Mouse (Mus musculus) kidney, postnatal 0 days (tissue): ENCODE measurements around the gene Adamts10. TPM values are rescaled to one million over a fixed set of nuclear protein-coding genes. Genes with fewer than 3 reads are reported as not detected.

ENCODE experiments used
- ATAC-seq: fragments of 200-750 bp; cut with Nextera tagmentation; replicated peaks from 2 replicates; pipeline ENCODE4 v1.8.0; 2017; ENCODE audit warnings: low read depth, moderate number of reproducible peaks, moderate TSS enrichment, moderate library complexity; ENCODE audit not compliant: low FRiP score
- DNase-seq: peaks from one replicate; pipeline ENCODE4 v3.0.0-alpha.2; 2016; ENCODE audit warnings: low spot score
- H3K27ac ChIP-seq: fragments of 300-500 bp; sonication (generic); 2 replicates; pipeline ENCODE4 v1.5.1; 2014; ENCODE audit warnings: mild to moderate bottlenecking
- H3K27me3 ChIP-seq: fragments of 300-500 bp; sonication (generic); 2 replicates; pipeline ENCODE4 v1.6.1; 2014; ENCODE audit warnings: low read length, mixed read lengths; ENCODE audit not compliant: insufficient read depth
- H3K36me3 ChIP-seq: fragments of 300-500 bp; sonication (generic); 2 replicates; pipeline ENCODE4 v1.6.1; 2014; ENCODE audit warnings: low read length, mixed read lengths; ENCODE audit not compliant: insufficient read depth
- H3K4me1 ChIP-seq: fragments of 300-500 bp; sonication (generic); replicated peaks from 2 replicates; pipeline ENCODE4 v1.6.1; 2014; ENCODE audit warnings: antibody characterized with exemption, low read length, mixed read lengths; ENCODE audit not compliant: insufficient read depth
- H3K4me2 ChIP-seq: fragments of 300-500 bp; sonication (generic); 2 replicates; pipeline ENCODE4 v1.6.1; 2014; ENCODE audit warnings: mild to moderate bottlenecking, low read length, moderate library complexity, mixed read lengths
- H3K4me3 ChIP-seq: fragments of 300-500 bp; sonication (generic); replicated peaks from 2 replicates; pipeline ENCODE4 v1.5.1; 2014; ENCODE audit warnings: low read depth, low read length
- H3K9ac ChIP-seq: fragments of 300-500 bp; sonication (generic); 2 replicates; pipeline ENCODE4 v1.6.1; 2014; ENCODE audit warnings: low read depth, low read length
- H3K9me3 ChIP-seq: fragments of 300-500 bp; sonication (generic); replicated peaks from 2 replicates; pipeline ENCODE4 v1.6.1; 2016; ENCODE audit warnings: low read length, inconsistent platforms, mixed read lengths
- CTCF ChIP-seq: IDR thresholded peaks from 2 replicates; pipeline ENCODE4 v1.5.1; 2016; ENCODE audit warnings: antibody characterized with exemption, low read depth, mild to moderate bottlenecking, moderate library complexity
- WGBS: fragments of 180-500 bp; shearing (Covaris S2); extraction: QIAGEN DNeasy Blood & Tissue Kit; methylation state at CpG from one replicate; pipeline ENCODE4 v1.1.7; 2014; 5-methylcytosine and 5-hydroxymethylcytosine counted together
- polyA plus RNA-seq: library from polyadenylated mRNA; unstranded; fragments of >200 nt; fragmentation: Nextera tagmentation; extraction: Ambion mirVana; gene quantifications from 2 replicates; pipeline ENCODE4 v1.2.1, GENCODE M21; 2015

Gene Adamts10
- polyA plus RNA-seq: 28.3 and 32.1 TPM in 2 replicates

- under 1% methylated on average over 44 of the region's 44 CpGs for WGBS
- Histone ChIP-seq H3K4me2 (peak within 1 kb of the TSS; percentile 63), H3K9ac (peak within 1 kb of the TSS; percentile 62), H3K27me3 (no peaks in the 10 kb centered on the region), H3K9me3 (no peaks in the 10 kb centered on the region), H3K4me3 (peak within 1 kb of the TSS; percentile 61), H3K36me3 (peaks cover 7% of the 10 kb centered on the region), H3K27ac (peak within 1 kb of the TSS; percentile 70), H3K4me1 (peaks cover 9% of the 10 kb centered on the region; the same call in 1 of the 2 replicates)
- TF ChIP-seq CTCF: no peak
- ATAC-seq (0 out of 2 replicates have a peak, but pooled peaks have one; percentile 44), DNase-seq (peak; percentile 86)
These were observed at the start of gene Adamts10 for GRCm38 (mm10) chr17:33523918-33524755. Gene Adamts10 (plus strand): TSS chr17:33524204.

DNA sequence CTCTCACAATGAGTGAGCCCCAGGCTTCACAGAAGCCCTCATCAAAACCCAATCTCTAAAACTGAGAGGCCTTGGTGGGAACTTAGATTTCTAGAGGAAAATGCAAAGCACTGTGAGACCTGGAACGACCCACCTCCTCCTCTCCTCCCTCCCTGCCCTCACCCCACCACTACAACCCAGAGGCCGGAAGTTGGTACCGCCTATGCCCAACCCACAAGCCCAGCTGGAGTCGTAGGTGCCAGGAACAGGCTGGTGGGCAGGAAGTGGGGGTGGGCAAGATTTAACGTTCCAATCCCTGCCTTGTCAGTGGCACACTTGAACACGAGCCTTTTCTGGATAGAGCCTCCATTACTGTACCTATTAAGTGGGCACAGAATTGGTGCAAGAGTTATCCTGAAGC, 40.0 kb upstream of the Adamts10 start:
- 33% methylated on average over 6 of the region's 6 CpGs for WGBS
- H3K36me3 ChIP-seq: no peaks in the 10 kb centered on the region
- H3K4me1 ChIP-seq: no peaks in the 10 kb centered on the region
- no peaks in the 10 kb centered on the region for H3K9me3 ChIP-seq
- ATAC-seq: no peak
- no peak overlapping the region for H3K9ac ChIP-seq
- no peak overlapping the region for H3K27ac ChIP-seq
- no peak overlapping the region for H3K4me3 ChIP-seq
- DNase-seq: no peak
- H3K4me2 ChIP-seq: no peak overlapping the region
- no peak for TF ChIP-seq CTCF
- H3K27me3 ChIP-seq: no peaks in the 10 kb centered on the region

GRCm38 (mm10) chr17:33487211-33487610, 36.8 kb upstream of the Adamts10 start:
- Histone ChIP-seq H3K27ac (no peak overlapping the region), H3K27me3 (no peaks in the 10 kb centered on the region), H3K36me3 (no peaks in the 10 kb centered on the region), H3K9ac (no peak overlapping the region), H3K4me3 (no peak overlapping the region), H3K9me3 (no peaks in the 10 kb centered on the region), H3K4me2 (no peak overlapping the region), H3K4me1 (no peaks in the 10 kb centered on the region)
- DNase-seq (no peak), ATAC-seq (no peak)
- WGBS: 67% methylated on average over 2 of the region's 2 CpGs
- no peak for TF ChIP-seq CTCF

GRCm38 (mm10) chr17:33487652-33488051, 36.4 kb upstream of the Adamts10 start:
- DNase-seq: no peak
- WGBS: 88% methylated on average over 1 of the region's 1 CpGs
- Histone ChIP-seq H3K27me3 (no peaks in the 10 kb centered on the region), H3K4me3 (no peak overlapping the region), H3K4me1 (no peaks in the 10 kb centered on the region), H3K9ac (no peak overlapping the region), H3K4me2 (no peak overlapping the region), H3K9me3 (no peaks in the 10 kb centered on the region), H3K27ac (no peak overlapping the region), H3K36me3 (no peaks in the 10 kb centered on the region)
- ATAC-seq: no peak
- no peak for TF ChIP-seq CTCF

GRCm38 (mm10) chr17:33491371-33491770, 32.6 kb upstream of the Adamts10 start:
- no peaks in the 10 kb centered on the region for H3K36me3 ChIP-seq
- no peak overlapping the region for H3K9ac ChIP-seq
- 88% methylated on average over 2 of the region's 2 CpGs for WGBS
- H3K27me3 ChIP-seq: no peaks in the 10 kb centered on the region
- no peaks in the 10 kb centered on the region for H3K4me1 ChIP-seq
- no peak overlapping the region for H3K4me2 ChIP-seq
- no peak overlapping the region for H3K4me3 ChIP-seq
- H3K27ac ChIP-seq: no peak overlapping the region
- ATAC-seq: no peak
- no peak for TF ChIP-seq CTCF
- no peaks in the 10 kb centered on the region for H3K9me3 ChIP-seq
- no peak for DNase-seq

DNA sequence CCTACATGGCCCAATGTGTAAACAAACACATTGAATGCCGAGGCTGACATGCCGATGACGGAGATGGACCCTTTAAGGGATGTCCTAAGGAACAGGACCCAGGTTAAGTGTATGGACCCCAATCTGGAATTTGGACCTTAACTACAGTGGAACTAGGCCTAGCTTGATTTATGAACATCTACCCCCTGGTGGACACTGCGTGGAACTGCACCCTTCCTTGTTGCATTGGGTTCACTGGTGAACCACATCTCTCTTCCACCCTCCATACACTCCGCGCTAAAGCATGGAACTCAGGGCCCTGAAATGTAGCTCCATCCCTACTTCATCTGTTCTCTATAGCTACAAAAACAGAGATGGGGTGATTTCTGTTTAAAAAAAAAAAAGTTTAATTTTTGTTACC, 30.9 kb upstream of the Adamts10 start:
- H3K36me3 ChIP-seq: no peaks in the 10 kb centered on the region
- H3K4me2 ChIP-seq: no peak overlapping the region
- peak; percentile 73 for TF ChIP-seq CTCF
- H3K9ac ChIP-seq: no peak overlapping the region
- DNase-seq: peak; percentile 44
- no peak for ATAC-seq
- no peak overlapping the region for H3K4me3 ChIP-seq
- 70% methylated on average over 6 of the region's 6 CpGs for WGBS
- H3K27ac ChIP-seq: no peak overlapping the region
- no peaks in the 10 kb centered on the region for H3K27me3 ChIP-seq
- no peaks in the 10 kb centered on the region for H3K9me3 ChIP-seq
- H3K4me1 ChIP-seq: no peaks in the 10 kb centered on the region
